Mouse (Mus musculus) liver, embryonic 14.5 days (tissue): Measurements from ENCODE around the gene Nrxn1. TPM values are rescaled to one million over a fixed set of nuclear protein-coding genes. Genes with fewer than 3 reads are reported as not detected.

ENCODE experiments used
- ATAC-seq: fragments of 200-750 bp; cut with Nextera tagmentation; 2 replicates; pipeline ENCODE4 v1.8.0; 2017; ENCODE audit warnings: moderate number of reproducible peaks, mild to moderate bottlenecking, moderate library complexity; ENCODE audit not compliant: insufficient read depth
- DNase-seq, 3 experiments: peaks; one replicate each; pipeline ENCODE4 v3.0.0-alpha.2; 2012 to 2013; ENCODE audit warnings: low read depth in 3 of 3, low spot score in 3 of 3
- H3K27ac ChIP-seq: fragments of 300-500 bp; sonication (generic); 2 replicates; pipeline ENCODE4 v1.5.1; 2014; ENCODE audit warnings: moderate library complexity, mild to moderate bottlenecking, control low read depth, inconsistent platforms
- H3K27me3 ChIP-seq: fragments of 300-500 bp; sonication (generic); 2 replicates; pipeline ENCODE4 v1.6.1; 2014; ENCODE audit warnings: mild to moderate bottlenecking, low read length, moderate library complexity; ENCODE audit not compliant: control insufficient read depth, insufficient read depth
- H3K36me3 ChIP-seq: fragments of 300-500 bp; sonication (generic); replicated peaks from 2 replicates; pipeline ENCODE4 v1.6.1; 2014; ENCODE audit warnings: low read depth; ENCODE audit not compliant: control insufficient read depth, insufficient read depth
- H3K4me1 ChIP-seq, 2 experiments: fragments of 200-500 bp in 1 of 2; fragments of 300-500 bp in 1 of 2; sonication (generic) in 1 of 2; replicated peaks; 2 replicates each; pipeline ENCODE4 v1.6.1; 2012 to 2014; ENCODE audit warnings: antibody characterized with exemption in 1 of 2, inconsistent platforms in 1 of 2, low read length in 1 of 2; ENCODE audit not compliant: control insufficient read depth in 2 of 2, insufficient read depth in 2 of 2
- H3K4me2 ChIP-seq: fragments of 300-500 bp; sonication (generic); 2 replicates; pipeline ENCODE4 v1.6.1; 2014; ENCODE audit warnings: low read depth, mild to moderate bottlenecking, control low read depth, moderate library complexity
- H3K4me3 ChIP-seq, 2 experiments: fragments of 200-500 bp in 1 of 2; fragments of 300-500 bp in 1 of 2; sonication (generic) in 1 of 2; 2 replicates each; pipeline ENCODE4 v1.5.1; 2012 to 2014; ENCODE audit warnings: low read depth in 2 of 2, low read length in 2 of 2, mild to moderate bottlenecking in 2 of 2, control low read depth in 1 of 2, inconsistent platforms in 1 of 2, moderate library complexity in 1 of 2; ENCODE audit not compliant: insufficient read depth in 1 of 2
- H3K9ac ChIP-seq: fragments of 300-500 bp; sonication (generic); replicated peaks from 2 replicates; pipeline ENCODE4 v1.6.1; 2014; ENCODE audit warnings: mild to moderate bottlenecking, control low read depth, moderate library complexity
- H3K9me3 ChIP-seq: fragments of 300-500 bp; sonication (generic); 2 replicates; pipeline ENCODE4 v1.6.1; 2016; ENCODE audit warnings: low read length, mixed read lengths; ENCODE audit not compliant: control insufficient read depth
- CTCF ChIP-seq: IDR thresholded peaks from 2 replicates; pipeline ENCODE4 v1.5.1; 2016; ENCODE audit warnings: antibody characterized with exemption, low read depth, control low read depth
- EP300 ChIP-seq: IDR thresholded peaks from 2 replicates; pipeline ENCODE4 v1.6.1; 2016; ENCODE audit warnings: antibody characterized with exemption, low read depth
- WGBS: fragments of 180-500 bp; shearing (Covaris S2); extraction: QIAGEN DNeasy Blood & Tissue Kit; methylation state at CpG from one replicate; pipeline ENCODE4 v1.1.7; 2014; ENCODE audit not compliant: insufficient replicate concordance; 5-methylcytosine and 5-hydroxymethylcytosine counted together
- polyA plus RNA-seq, 2 experiments: library from polyadenylated mRNA; depleted of rRNA in 1 of 2; stranded (reverse) in 1 of 2; unstranded in 1 of 2; fragments of >200 nt; fragmentation: Nextera tagmentation in 1 of 2; extraction: Ambion mirVana in 1 of 2; gene quantifications; 2 replicates each; pipeline versions ENCODE4 v1.2.1 to v1.2.3; 2012 to 2014

The Nrxn1 gene
- polyA plus RNA-seq, 2 experiments = 0.03 to 0.14 TPM

- H3K27ac ChIP-seq = no peak overlapping the region
- H3K9ac ChIP-seq = no peak overlapping the region
- no peaks in the 10 kb centered on the region for H3K36me3 ChIP-seq
- no peak overlapping the region for H3K4me2 ChIP-seq
- H3K27me3 ChIP-seq = no peaks in the 10 kb centered on the region
- DNase-seq (no peak), ATAC-seq (no peak)
- no peaks in the 10 kb centered on the region for H3K9me3 ChIP-seq
- H3K4me3 ChIP-seq = no peak overlapping the region
- TF ChIP-seq EP300 (no peak), CTCF (no peak)
- 10% methylated on average over 4 of the region's 4 CpGs for WGBS
- H3K4me1 ChIP-seq = no peaks in the 10 kb centered on the region
Observed at GRCm38 (mm10) chr17:90271165-90271564, 821.7 kb downstream of the Nrxn1 start.

GRCm38 (mm10) chr17:90269143-90269542, 823.7 kb downstream of the Nrxn1 start:
- 50% methylated on average over 2 of the region's 2 CpGs for WGBS
- H3K27me3 ChIP-seq = no peaks in the 10 kb centered on the region
- H3K4me3 ChIP-seq = no peak overlapping the region
- no peaks in the 10 kb centered on the region for H3K4me1 ChIP-seq
- no peak overlapping the region for H3K4me2 ChIP-seq
- ATAC-seq (no peak), DNase-seq (no peak)
- TF ChIP-seq EP300 (no peak), CTCF (no peak)
- no peak overlapping the region for H3K27ac ChIP-seq
- no peaks in the 10 kb centered on the region for H3K9me3 ChIP-seq
- no peaks in the 10 kb centered on the region for H3K36me3 ChIP-seq
- H3K9ac ChIP-seq = no peak overlapping the region

DNA sequence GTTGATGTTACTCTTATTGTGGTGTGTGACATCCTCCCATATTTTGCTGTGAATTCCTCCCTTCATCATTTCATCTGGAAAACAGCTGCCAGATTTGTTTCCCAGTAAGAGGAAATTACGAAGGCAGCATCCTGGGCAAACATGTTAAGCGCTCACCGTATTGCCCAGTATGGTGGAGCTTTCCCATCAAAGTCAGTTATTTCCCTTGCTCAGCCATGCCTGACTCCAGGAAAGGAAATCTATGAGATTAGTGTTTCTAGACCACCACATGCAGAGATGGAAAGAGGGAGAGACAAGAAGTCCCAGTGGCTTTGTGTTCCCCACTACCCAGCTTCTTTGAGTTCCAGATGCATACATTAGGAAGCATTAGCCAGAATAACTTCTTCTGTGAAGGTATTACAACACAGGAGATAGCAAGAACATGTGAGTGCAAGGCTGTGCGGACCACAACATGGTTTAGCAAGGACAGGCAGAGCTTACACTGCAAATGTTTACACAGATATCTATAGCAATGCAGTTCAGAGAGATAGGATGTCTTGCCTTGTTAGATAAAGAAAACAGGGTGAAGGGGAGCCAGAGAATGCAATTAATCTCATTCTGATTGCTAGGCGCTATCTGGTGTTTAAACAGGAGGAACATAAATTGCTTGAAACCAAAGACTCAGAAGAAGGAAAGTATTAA, 839.3 kb downstream of the Nrxn1 start:
- WGBS = 33% methylated on average over 5 of the region's 5 CpGs
- no peak for ATAC-seq
- H3K9me3 ChIP-seq = no peaks in the 10 kb centered on the region
- H3K4me2 ChIP-seq = no peak overlapping the region
- DNase-seq = no peak
- no peaks in the 10 kb centered on the region for H3K36me3 ChIP-seq
- no peak overlapping the region for H3K27ac ChIP-seq
- no peaks in the 10 kb centered on the region for H3K4me1 ChIP-seq
- no peak overlapping the region for H3K9ac ChIP-seq
- TF ChIP-seq EP300 (no peak), CTCF (no peak)
- no peak overlapping the region for H3K4me3 ChIP-seq
- no peaks in the 10 kb centered on the region for H3K27me3 ChIP-seq

DNA sequence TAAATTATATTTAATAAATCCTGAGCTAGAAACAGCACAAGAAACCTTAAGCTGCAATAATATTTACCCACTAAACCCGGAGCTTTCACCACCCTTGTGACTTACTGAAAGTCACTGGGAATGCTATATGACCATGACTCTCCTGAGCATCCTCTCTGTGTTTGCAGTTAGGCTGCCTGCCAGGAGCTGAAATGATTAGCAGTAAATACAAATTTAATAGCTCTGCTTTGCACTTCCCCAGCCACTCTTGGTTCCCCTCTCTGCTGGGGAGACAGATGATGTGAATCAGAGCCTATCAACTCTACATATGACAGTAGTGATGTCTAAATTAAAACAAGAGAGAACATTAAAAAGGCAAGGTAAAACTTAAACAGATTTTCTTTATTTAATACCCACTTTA, 840.7 kb downstream of the Nrxn1 start:
- DNase-seq (no peak), ATAC-seq (no peak)
- no peak overlapping the region for H3K4me3 ChIP-seq
- no peak overlapping the region for H3K4me2 ChIP-seq
- no peaks in the 10 kb centered on the region for H3K27me3 ChIP-seq
- no peak overlapping the region for H3K27ac ChIP-seq
- H3K36me3 ChIP-seq = no peaks in the 10 kb centered on the region
- no peak overlapping the region for H3K9ac ChIP-seq
- no peaks in the 10 kb centered on the region for H3K9me3 ChIP-seq
- H3K4me1 ChIP-seq = no peaks in the 10 kb centered on the region
- TF ChIP-seq CTCF (no peak), EP300 (no peak)
- 53% methylated on average over 1 of the region's 1 CpGs for WGBS

DNA sequence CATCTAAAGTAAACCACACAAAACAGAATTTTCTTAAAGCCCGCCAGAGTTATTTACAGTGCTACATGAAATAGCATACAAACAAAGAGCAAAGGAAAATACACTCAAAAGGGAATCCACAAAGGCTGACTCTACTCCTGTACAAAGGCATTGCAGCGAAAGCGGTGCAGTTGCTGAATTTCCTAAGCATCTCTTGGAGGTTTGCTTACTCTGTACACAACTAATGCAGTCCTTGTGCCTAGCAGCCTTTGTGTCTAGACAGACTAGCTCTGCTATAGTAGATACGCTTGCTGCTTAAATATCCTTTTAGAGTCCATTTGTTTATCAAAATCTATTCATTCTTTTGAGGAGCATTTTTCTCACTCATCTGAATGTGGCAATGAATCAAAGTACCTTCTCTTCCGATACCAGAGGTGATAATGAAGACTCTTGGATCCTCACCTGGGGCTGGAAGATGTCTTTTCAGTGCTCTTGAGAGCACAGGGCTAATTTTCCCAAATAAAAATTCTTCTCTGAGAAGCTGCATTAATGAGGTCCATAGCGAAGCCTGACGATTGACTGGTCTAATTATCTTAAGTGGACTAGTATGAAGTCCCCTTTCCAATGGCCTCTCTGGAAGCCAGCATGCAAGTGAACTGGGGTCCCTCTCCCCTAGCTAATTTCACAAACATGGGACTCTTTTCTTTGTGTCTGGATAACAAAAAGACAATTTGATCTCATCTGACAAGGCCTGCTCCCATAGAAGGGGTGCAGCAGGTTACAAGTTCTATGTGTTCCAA, 845.6 kb downstream of the Nrxn1 start:
- no peak for ATAC-seq
- H3K36me3 ChIP-seq = no peaks in the 10 kb centered on the region
- DNase-seq = no peak
- no peak overlapping the region for H3K4me3 ChIP-seq
- no peak overlapping the region for H3K9ac ChIP-seq
- no peaks in the 10 kb centered on the region for H3K4me1 ChIP-seq
- TF ChIP-seq EP300 (no peak), CTCF (no peak)
- WGBS = 73% methylated on average over 7 of the region's 7 CpGs
- no peak overlapping the region for H3K4me2 ChIP-seq
- H3K27me3 ChIP-seq = no peaks in the 10 kb centered on the region
- H3K27ac ChIP-seq = no peak overlapping the region
- H3K9me3 ChIP-seq = no peaks in the 10 kb centered on the region
